Mouse (Mus musculus) small intestine, adult 2 months (tissue): ENCODE data around the gene Lmx1b. TPM values are rescaled to one million over a fixed set of nuclear protein-coding genes. Genes with fewer than 3 reads are reported as not detected.
A peak's percentile ranks its signal among the peaks of the same experiment; 100 is the strongest.

ENCODE experiments used
- H3K27ac ChIP-seq: fragments of 200-500 bp; 2 replicates; pipeline ENCODE4 v1.5.1; 2012; ENCODE audit warnings: low read depth, low read length, control low read depth, inconsistent platforms; ENCODE audit not compliant: insufficient read depth
- H3K27me3 ChIP-seq: fragments of 200-500 bp; 2 replicates; pipeline ENCODE4 v1.6.1; 2012; ENCODE audit warnings: mild to moderate bottlenecking, moderate library complexity, low read length, inconsistent platforms; ENCODE audit not compliant: control insufficient read depth, insufficient read depth
- H3K36me3 ChIP-seq: fragments of 200-500 bp; 2 replicates; pipeline ENCODE4 v1.6.1; 2012; ENCODE audit warnings: mild to moderate bottlenecking, low read length, control low read depth, inconsistent platforms; ENCODE audit not compliant: control insufficient read depth, insufficient read depth
- H3K4me1 ChIP-seq: fragments of 200-500 bp; 2 replicates; pipeline ENCODE4 v1.6.1; 2012; ENCODE audit warnings: low read length, inconsistent platforms, mixed read lengths; ENCODE audit not compliant: control insufficient read depth, insufficient read depth, insufficient read length
- H3K4me3 ChIP-seq: fragments of 200-500 bp; 2 replicates; pipeline ENCODE4 v1.5.1; 2012; ENCODE audit warnings: low read depth, mild to moderate bottlenecking, control low read depth, inconsistent platforms, low read length, moderate library complexity
- CTCF ChIP-seq: fragments of 200-500 bp; IDR thresholded peaks from 2 replicates; pipeline ENCODE4 v1.5.1; 2012; ENCODE audit warnings: low read depth, mild to moderate bottlenecking, control low read depth, inconsistent platforms, low read length, moderate library complexity, mixed read lengths; ENCODE audit not compliant: insufficient replicate concordance, insufficient read length; ENCODE audit errors: extremely low read depth
- POLR2A ChIP-seq: fragments of 200-500 bp; IDR thresholded peaks from 2 replicates; pipeline ENCODE4 v1.6.1; 2012; ENCODE audit warnings: low read depth, mild to moderate bottlenecking, control low read depth, inconsistent platforms, low read length, moderate library complexity
- WGBS: fragments of 180-500 bp; shearing (Covaris S2); methylation state at CpG from one replicate; pipeline ENCODE4 v1.1.7; 2018; 5-methylcytosine and 5-hydroxymethylcytosine counted together
- polyA plus RNA-seq: library from polyadenylated mRNA; depleted of rRNA; stranded (reverse); fragments of >200 nt; gene quantifications from 2 replicates; pipeline ENCODE4 v1.2.3, GENCODE M21; 2012; rRNA removed

Lmx1b gene
- polyA plus RNA-seq, result 0.10 and 0.13 TPM in 2 replicates

DNA sequence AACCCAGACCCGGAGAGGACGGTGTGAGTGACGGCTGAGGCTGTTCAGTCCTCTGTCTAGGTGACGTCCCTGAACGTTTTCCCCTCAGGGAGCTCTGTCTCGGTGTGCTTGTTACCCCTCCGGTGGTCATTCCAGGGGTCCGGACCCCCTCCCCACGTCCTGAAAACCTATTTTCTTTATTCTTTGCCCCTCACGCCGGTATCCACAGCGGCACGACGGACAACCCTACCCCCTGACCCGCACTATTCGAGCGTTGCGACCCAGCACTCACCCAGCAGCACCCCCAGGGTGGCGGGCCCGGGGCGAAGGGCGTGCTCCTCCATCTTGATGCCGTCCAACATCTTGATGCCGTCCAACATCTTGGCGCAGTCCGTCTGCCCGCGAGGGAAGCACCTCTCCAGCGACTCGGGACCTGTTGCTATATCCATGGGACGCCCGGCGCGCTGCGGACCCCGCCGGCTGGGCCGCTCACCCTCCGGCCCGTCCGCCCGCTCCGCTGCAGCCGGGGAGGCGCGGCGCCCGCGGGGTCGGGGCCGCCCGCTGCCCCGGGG lies at the start of gene Lmx1b:
Lmx1b (minus strand) TSS at position 341 of the 551 bp plus-strand sequence.
- WGBS, result 6% methylated on average over 53 of the region's 53 CpGs
- Histone ChIP-seq H3K4me1 (peaks cover 3% of the 10 kb centered on the region), H3K36me3 (no peaks in the 10 kb centered on the region), H3K4me3 (peak within 1 kb of the TSS; percentile 40), H3K27me3 (peaks cover 97% of the 10 kb centered on the region), H3K27ac (no peak within 1 kb of the TSS)
- no peak for TF ChIP-seq POLR2A
- no peak for TF ChIP-seq CTCF

DNA sequence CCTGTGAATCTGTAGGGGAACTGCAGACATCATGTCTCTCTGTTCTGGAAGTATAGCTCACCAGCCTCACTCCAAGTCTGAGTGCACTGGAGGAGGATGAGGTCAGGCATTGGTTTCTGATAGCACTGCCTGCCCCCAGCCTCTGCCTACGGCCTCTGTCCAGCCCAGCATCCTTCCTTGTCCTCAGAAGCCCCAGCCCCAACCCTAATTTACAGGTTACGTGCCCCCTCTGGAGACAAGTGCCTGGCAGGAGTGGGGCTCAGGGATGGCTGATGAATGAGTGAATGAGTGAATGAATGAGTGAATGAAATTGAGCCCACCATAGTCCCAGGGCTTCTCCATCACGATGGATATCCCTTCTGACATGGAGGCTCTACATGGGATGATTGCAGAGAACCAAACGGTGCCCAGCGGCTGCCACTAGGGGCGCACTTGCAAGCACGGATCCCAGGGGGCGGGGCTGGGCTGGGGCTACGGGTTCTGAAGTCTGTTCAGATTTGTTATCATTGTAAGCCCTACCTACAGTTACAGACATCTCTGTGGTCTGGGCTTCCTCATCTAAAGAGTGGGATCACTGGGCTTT lies 49.7 kb upstream of the Lmx1b start:
- Histone ChIP-seq H3K4me3 (no peak overlapping the region), H3K27ac (no peak overlapping the region), H3K36me3 (no peaks in the 10 kb centered on the region), H3K27me3 (peaks cover 7% of the 10 kb centered on the region), H3K4me1 (no peaks in the 10 kb centered on the region)
- no peak for TF ChIP-seq POLR2A
- TF ChIP-seq CTCF, result peak; percentile 74; the same call in 1 of the 2 replicates
- 24% methylated on average over 9 of the region's 9 CpGs for WGBS

DNA sequence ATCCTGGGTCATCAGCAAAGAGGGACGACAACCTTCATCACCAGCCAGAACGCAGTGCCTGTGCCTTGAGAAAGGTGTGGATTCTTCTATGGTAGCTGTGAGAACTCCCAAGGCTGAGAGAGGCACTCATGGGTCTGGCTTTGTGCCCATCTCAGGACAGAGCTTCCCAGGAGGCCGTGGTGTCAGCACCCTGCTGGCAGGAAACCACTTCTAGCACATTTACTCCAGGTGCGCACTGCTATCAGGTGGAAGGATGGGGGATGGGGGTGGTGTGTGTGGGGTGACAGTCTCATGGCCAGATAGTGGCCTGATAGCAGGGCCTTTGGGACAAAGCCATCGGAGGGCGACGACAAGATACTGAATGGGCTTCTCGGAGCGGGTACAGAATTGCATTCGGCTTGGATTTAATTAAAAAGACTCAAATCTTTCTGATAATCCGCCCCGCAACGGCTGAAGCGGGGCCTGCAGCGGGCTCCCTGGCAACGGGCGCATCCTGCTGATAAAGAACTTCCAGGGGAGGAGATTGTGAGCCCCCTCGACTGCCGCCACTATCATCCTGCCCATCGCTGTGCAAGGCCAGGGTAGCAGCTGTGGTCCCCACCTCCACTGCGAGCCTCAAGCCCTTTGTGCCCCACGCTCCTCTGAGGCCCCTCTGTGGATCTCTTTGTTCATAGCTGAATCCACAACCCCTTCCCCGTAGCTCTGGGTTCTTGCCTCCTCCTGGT lies 49.0 kb upstream of the Lmx1b start:
- WGBS, result 40% methylated on average over 23 of the region's 23 CpGs
- peaks cover 7% of the 10 kb centered on the region for H3K27me3 ChIP-seq
- TF ChIP-seq CTCF (no peak), POLR2A (no peak)
- H3K4me1 ChIP-seq, result no peaks in the 10 kb centered on the region
- H3K4me3 ChIP-seq, result no peak overlapping the region
- H3K27ac ChIP-seq, result no peak overlapping the region
- H3K36me3 ChIP-seq, result no peaks in the 10 kb centered on the region

DNA sequence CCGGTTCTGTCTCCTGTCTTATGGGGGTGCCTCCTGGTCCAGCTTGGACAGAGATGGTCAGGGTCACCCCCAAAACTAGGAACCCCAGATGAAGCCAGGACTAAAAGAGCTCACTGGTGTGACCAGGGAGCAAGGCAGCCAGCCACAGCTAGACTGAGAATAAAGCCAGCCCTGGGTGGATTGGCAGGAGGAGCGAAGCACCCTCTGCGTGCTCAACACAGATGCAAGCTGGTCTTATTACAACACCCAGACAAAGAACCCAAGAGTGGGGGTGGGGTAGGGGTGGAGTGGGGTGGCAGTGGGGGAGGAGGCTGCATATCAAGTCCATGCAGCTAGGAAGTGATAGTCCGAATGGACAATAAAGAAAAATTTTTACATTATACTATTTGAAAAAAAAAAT lies 43.3 kb upstream of the Lmx1b start:
- Histone ChIP-seq H3K27ac (no peak overlapping the region), H3K4me1 (0 out of 2 replicates have a peak, but pooled peaks cover 2% of the 10 kb centered on the region), H3K4me3 (no peak overlapping the region), H3K27me3 (peaks cover 2% of the 10 kb centered on the region; the same call in 1 of the 2 replicates), H3K36me3 (no peaks in the 10 kb centered on the region)
- 72% methylated on average over 4 of the region's 4 CpGs for whole genome bisulfite sequencing
- TF ChIP-seq CTCF (no peak), POLR2A (no peak)

DNA sequence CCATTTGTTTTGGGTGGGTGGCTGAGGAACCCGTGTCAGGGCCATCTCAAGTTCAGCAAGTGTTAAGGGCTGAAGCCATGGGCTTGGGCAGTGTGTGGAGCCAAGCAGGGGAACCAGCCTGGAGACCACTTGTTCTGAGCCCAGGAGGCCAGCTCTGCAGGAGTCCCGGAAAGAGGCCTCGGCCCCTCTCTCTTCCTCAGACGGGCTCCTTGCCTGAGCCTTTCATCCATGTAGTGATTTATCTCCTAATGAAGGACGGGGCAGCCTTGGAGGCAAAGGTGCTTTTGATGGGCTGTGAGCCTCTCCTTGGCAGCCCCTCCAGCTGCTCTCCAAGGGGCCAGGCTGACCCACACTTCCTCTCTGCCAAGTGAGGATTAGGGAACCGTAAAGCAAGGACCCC lies 42.8 kb upstream of the Lmx1b start:
- TF ChIP-seq POLR2A, result no peak
- no peak for TF ChIP-seq CTCF
- Histone ChIP-seq H3K36me3 (no peaks in the 10 kb centered on the region), H3K27me3 (peaks cover 2% of the 10 kb centered on the region; the same call in 1 of the 2 replicates), H3K4me1 (0 out of 2 replicates have a peak, but pooled peaks cover 2% of the 10 kb centered on the region), H3K4me3 (no peak overlapping the region), H3K27ac (no peak overlapping the region)
- 63% methylated on average over 6 of the region's 6 CpGs for WGBS

DNA sequence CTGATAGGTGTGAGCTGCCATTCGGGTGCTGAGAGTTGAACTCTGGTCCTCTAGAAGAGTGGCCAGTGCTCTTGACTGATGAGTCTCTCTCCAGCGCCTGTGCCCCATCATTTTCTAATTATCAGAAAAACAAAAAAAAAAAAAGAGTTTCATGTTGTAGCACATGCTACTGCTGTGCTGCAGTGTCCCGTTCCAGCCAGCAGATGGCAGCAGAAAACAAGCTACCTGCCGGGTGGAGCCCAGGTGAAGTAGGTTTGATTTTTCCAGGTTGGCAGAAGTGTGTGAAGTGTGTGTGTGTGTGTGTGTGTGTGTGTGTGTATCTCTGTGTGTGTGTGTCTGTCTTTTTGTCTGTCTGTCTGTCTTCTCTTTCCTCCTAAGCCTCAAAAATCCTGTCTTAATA lies 41.9 kb upstream of the Lmx1b start:
- TF ChIP-seq CTCF, result peak; percentile 87; the same call in 1 of the 2 replicates
- TF ChIP-seq POLR2A, result no peak
- Histone ChIP-seq H3K4me3 (no peak overlapping the region), H3K36me3 (no peaks in the 10 kb centered on the region), H3K4me1 (0 out of 2 replicates have a peak, but pooled peaks cover 2% of the 10 kb centered on the region), H3K27ac (no peak overlapping the region), H3K27me3 (no peaks in the 10 kb centered on the region)
- 11% methylated on average over 4 of the region's 4 CpGs for WGBS
